Mouse (Mus musculus) hindbrain, embryonic 11.5 days (tissue): Measurements from ENCODE around the gene Dcp1a. TPM values are rescaled to one million over a fixed set of nuclear protein-coding genes. Genes with fewer than 3 reads are reported as not detected.

ENCODE experiments used
- ATAC-seq: fragments of 200-750 bp; cut with Nextera tagmentation; 2 replicates; pipeline ENCODE4 v1.8.0; 2017; ENCODE audit warnings: mild to moderate bottlenecking, moderate TSS enrichment, moderate library complexity; ENCODE audit not compliant: low FRiP score
- DNase-seq: peaks from one replicate; pipeline ENCODE4 v3.0.0-alpha.2; 2015; ENCODE audit warnings: low spot score
- H3K27ac ChIP-seq: fragments of 300-500 bp; sonication (generic); 2 replicates; pipeline ENCODE4 v1.5.1; 2014; ENCODE audit warnings: mild to moderate bottlenecking, low read depth, low read length
- H3K27me3 ChIP-seq: fragments of 300-500 bp; sonication (generic); 2 replicates; pipeline ENCODE4 v1.6.1; 2014; ENCODE audit warnings: mild to moderate bottlenecking, low read length, moderate library complexity, mixed read lengths; ENCODE audit not compliant: control insufficient read depth, insufficient read depth
- H3K36me3 ChIP-seq: fragments of 300-500 bp; sonication (generic); 2 replicates; pipeline ENCODE4 v1.6.1; 2014; ENCODE audit warnings: mild to moderate bottlenecking, low read length, moderate library complexity, mixed read lengths; ENCODE audit not compliant: control insufficient read depth, insufficient read depth
- H3K4me1 ChIP-seq: fragments of 300-500 bp; sonication (generic); replicated peaks from 2 replicates; pipeline ENCODE4 v1.6.1; 2014; ENCODE audit warnings: low read length, mixed read lengths; ENCODE audit not compliant: control insufficient read depth, insufficient read depth
- H3K4me2 ChIP-seq: fragments of 300-500 bp; sonication (generic); replicated peaks from 2 replicates; pipeline ENCODE4 v1.6.1; 2014; ENCODE audit warnings: mild to moderate bottlenecking, low read depth, low read length
- H3K4me3 ChIP-seq: fragments of 300-500 bp; sonication (generic); 2 replicates; pipeline ENCODE4 v1.5.1; 2014; ENCODE audit warnings: low read depth, low read length
- H3K9ac ChIP-seq: fragments of 300-500 bp; sonication (generic); 2 replicates; pipeline ENCODE4 v1.6.1; 2014; ENCODE audit warnings: low read depth, low read length
- H3K9me3 ChIP-seq: fragments of 300-500 bp; sonication (generic); 2 replicates; pipeline ENCODE4 v1.6.1; 2016; ENCODE audit warnings: low read length; ENCODE audit not compliant: control insufficient read depth
- WGBS: fragments of 180-500 bp; shearing (Covaris S2); extraction: QIAGEN DNeasy Blood & Tissue Kit; methylation state at CpG from one replicate; pipeline ENCODE4 v1.1.7; 2014; 5-methylcytosine and 5-hydroxymethylcytosine counted together
- polyA plus RNA-seq: library from polyadenylated mRNA; unstranded; fragments of >200 nt; fragmentation: Nextera tagmentation; extraction: Ambion mirVana; gene quantifications from 2 replicates; pipeline ENCODE4 v1.2.1, GENCODE M21; 2014

The Dcp1a gene
- polyA plus RNA-seq = 25.4 and 27.4 TPM in 2 replicates

- Histone ChIP-seq H3K27ac (peak within 1 kb of the TSS; percentile 78), H3K4me3 (peak within 1 kb of the TSS; percentile 91), H3K9ac (peak within 1 kb of the TSS; percentile 94), H3K4me1 (0 out of 2 replicates have a peak, but pooled peaks cover 4% of the 10 kb centered on the region), H3K4me2 (peak within 1 kb of the TSS; percentile 60), H3K9me3 (no peaks in the 10 kb centered on the region), H3K27me3 (no peaks in the 10 kb centered on the region), H3K36me3 (no peaks in the 10 kb centered on the region)
- DNase-seq = peak; percentile 96
- under 1% methylated on average over 39 of the region's 39 CpGs for WGBS
- peak; percentile 98 for ATAC-seq
Measured at GRCm38 (mm10) chr14:30479361-30479948, at the start of gene Dcp1a. Gene Dcp1a, plus strand, starts transcription at chr14:30479535.

DNA sequence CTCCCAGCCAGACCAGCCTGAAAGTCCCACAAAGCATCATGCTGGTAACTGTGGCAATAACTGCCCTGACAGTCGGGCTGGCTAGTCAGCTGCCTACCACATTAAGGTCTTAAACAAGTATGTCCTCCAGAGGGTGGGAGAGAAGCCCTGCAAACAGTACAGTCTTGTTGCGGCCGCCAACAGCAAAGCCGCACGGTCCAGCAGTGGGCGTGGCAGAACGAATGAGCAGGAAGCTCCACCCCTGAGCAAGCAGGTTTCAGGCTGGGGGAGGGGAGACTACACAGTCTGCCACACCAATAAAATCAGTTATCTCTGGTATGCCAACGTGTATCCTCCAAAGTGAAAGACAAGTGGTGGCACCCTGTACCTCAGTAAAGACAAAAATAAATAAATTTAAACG is 49.7 kb upstream of the Dcp1a start:
- no peak for ATAC-seq
- Histone ChIP-seq H3K4me1 (no peaks in the 10 kb centered on the region), H3K27me3 (no peaks in the 10 kb centered on the region), H3K27ac (no peak overlapping the region), H3K4me3 (no peak overlapping the region), H3K36me3 (no peaks in the 10 kb centered on the region), H3K9me3 (no peaks in the 10 kb centered on the region), H3K4me2 (no peak overlapping the region), H3K9ac (no peak overlapping the region)
- DNase-seq = no peak
- 72% methylated on average over 9 of the region's 9 CpGs for WGBS

- 84% methylated on average over 9 of the region's 9 CpGs for WGBS
- Histone ChIP-seq H3K27ac (no peak overlapping the region), H3K4me1 (no peaks in the 10 kb centered on the region), H3K27me3 (no peaks in the 10 kb centered on the region), H3K9ac (no peak overlapping the region), H3K36me3 (no peaks in the 10 kb centered on the region), H3K4me3 (no peak overlapping the region), H3K4me2 (no peak overlapping the region), H3K9me3 (no peaks in the 10 kb centered on the region)
- no peak for DNase-seq
- ATAC-seq = no peak
Measured at GRCm38 (mm10) chr14:30430026-30430425, 49.3 kb upstream of the Dcp1a start.

- Histone ChIP-seq H3K36me3 (no peaks in the 10 kb centered on the region), H3K27ac (no peak overlapping the region), H3K4me3 (no peak overlapping the region), H3K4me1 (no peaks in the 10 kb centered on the region), H3K4me2 (no peak overlapping the region), H3K27me3 (no peaks in the 10 kb centered on the region), H3K9me3 (no peaks in the 10 kb centered on the region), H3K9ac (no peak overlapping the region)
- DNase-seq (no peak), ATAC-seq (no peak)
- 56% methylated on average over 5 of the region's 5 CpGs for WGBS
Measured at GRCm38 (mm10) chr14:30430446-30430845, 48.9 kb upstream of the Dcp1a start.

DNA sequence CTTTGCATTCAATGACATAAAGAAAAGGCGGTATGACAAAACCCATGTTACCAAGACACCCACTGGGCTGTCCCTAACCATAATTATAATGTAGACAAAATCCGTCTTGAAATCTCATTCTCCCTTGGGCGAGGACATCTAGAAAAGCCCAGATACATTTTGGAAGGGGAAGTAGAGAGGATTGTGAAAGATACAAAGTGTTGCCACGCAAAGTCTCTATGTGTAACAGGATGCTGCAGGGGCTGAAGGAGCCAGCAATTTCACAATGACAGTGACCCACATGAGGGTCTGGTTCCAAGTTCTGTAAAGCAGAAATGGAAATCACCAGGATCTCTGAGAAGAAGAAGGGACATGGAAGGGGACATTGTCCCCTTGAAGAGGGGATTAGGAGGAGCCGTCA is 44.0 kb upstream of the Dcp1a start:
- no peaks in the 10 kb centered on the region for H3K27me3 ChIP-seq
- H3K4me3 ChIP-seq = no peak overlapping the region
- no peaks in the 10 kb centered on the region for H3K9me3 ChIP-seq
- no peaks in the 10 kb centered on the region for H3K36me3 ChIP-seq
- no peak overlapping the region for H3K27ac ChIP-seq
- no peak overlapping the region for H3K4me2 ChIP-seq
- ATAC-seq = no peak
- no peak overlapping the region for H3K9ac ChIP-seq
- 88% methylated on average over 5 of the region's 5 CpGs for WGBS
- no peaks in the 10 kb centered on the region for H3K4me1 ChIP-seq
- DNase-seq = no peak

DNA sequence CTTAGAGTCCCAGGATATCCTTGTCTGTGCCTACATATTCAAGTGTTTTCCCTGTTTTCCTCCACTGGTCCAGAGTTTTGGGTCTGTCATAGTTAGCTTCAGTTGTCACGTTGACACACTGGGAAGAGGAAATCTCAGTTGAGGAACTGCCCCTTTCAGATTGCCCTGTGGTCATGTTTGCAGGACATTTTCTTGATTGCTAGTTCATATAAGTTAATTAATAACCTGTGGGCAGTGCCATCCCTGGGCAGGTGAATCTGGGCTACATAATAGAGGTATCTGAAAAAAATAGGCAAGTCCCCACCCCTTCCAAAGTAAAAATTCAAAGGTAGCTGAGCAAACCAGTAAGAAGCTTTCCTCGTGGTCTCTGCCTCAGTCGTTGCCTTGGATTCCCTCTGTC is 39.4 kb upstream of the Dcp1a start:
- 83% methylated on average over 3 of the region's 3 CpGs for WGBS
- Histone ChIP-seq H3K9ac (no peak overlapping the region), H3K36me3 (no peaks in the 10 kb centered on the region), H3K4me3 (no peak overlapping the region), H3K4me2 (no peak overlapping the region), H3K27ac (no peak overlapping the region), H3K4me1 (no peaks in the 10 kb centered on the region), H3K9me3 (no peaks in the 10 kb centered on the region), H3K27me3 (no peaks in the 10 kb centered on the region)
- DNase-seq (no peak), ATAC-seq (no peak)

GRCm38 (mm10) chr14:30455801-30456595 is 23.3 kb upstream of the Dcp1a start:
- Histone ChIP-seq H3K4me3 (no peak overlapping the region), H3K36me3 (no peaks in the 10 kb centered on the region), H3K4me2 (no peak overlapping the region), H3K27ac (no peak overlapping the region), H3K27me3 (no peaks in the 10 kb centered on the region), H3K9me3 (no peaks in the 10 kb centered on the region), H3K4me1 (no peaks in the 10 kb centered on the region), H3K9ac (no peak overlapping the region)
- DNase-seq (no peak), ATAC-seq (no peak)
- 27% methylated on average over 12 of the region's 13 CpGs for WGBS

- Histone ChIP-seq H3K27me3 (no peaks in the 10 kb centered on the region), H3K4me2 (no peak overlapping the region), H3K9me3 (no peaks in the 10 kb centered on the region), H3K36me3 (no peaks in the 10 kb centered on the region), H3K4me1 (no peaks in the 10 kb centered on the region), H3K4me3 (no peak overlapping the region), H3K9ac (no peak overlapping the region), H3K27ac (no peak overlapping the region)
- DNase-seq (no peak), ATAC-seq (no peak)
- WGBS = 67% methylated on average over 7 of the region's 7 CpGs
Measured at GRCm38 (mm10) chr14:30457436-30457835, 21.9 kb upstream of the Dcp1a start.

DNA sequence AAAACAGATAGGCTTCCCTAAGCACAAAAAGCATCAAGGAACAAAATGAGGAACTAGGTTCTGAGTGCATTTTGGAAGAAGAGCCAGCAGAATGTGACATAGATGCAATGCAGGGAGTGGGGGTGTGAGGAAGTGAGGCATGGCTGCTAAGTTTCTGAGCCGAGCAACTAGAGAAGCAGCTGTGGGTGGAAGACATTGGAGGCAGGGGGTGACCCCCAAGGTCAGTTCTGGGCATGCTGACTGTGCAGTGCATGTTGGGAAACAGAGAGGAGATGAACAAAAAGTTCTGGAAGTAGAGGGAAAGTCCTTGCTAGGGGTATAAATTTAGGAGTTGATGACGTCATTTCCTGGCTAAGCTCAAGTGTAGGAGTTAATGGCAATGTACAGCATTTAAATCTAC is 21.4 kb upstream of the Dcp1a start:
- DNase-seq (no peak), ATAC-seq (no peak)
- Histone ChIP-seq H3K27ac (no peak overlapping the region), H3K9ac (no peak overlapping the region), H3K27me3 (no peaks in the 10 kb centered on the region), H3K4me3 (no peak overlapping the region), H3K4me2 (no peak overlapping the region), H3K36me3 (no peaks in the 10 kb centered on the region), H3K4me1 (no peaks in the 10 kb centered on the region), H3K9me3 (no peaks in the 10 kb centered on the region)
- WGBS = 48% methylated on average over 2 of the region's 2 CpGs
